Mouse (Mus musculus) erythroblast, embryonic 14.5 days (primary cell): Measurements from ENCODE around the gene Fgfr2. TPM values are rescaled to one million over a fixed set of nuclear protein-coding genes. Genes with fewer than 3 reads are reported as not detected.

Source experiments
- H3K27me3 ChIP-seq: 2 replicates; pipeline ENCODE4 v1.6.1; 2012; ENCODE audit warnings: inconsistent platforms; ENCODE audit not compliant: control insufficient read depth
- H3K36me3 ChIP-seq: 2 replicates; pipeline ENCODE4 v1.6.1; 2012; ENCODE audit warnings: mild to moderate bottlenecking, inconsistent platforms; ENCODE audit not compliant: control insufficient read depth
- H3K4me1 ChIP-seq: 2 replicates; pipeline ENCODE4 v1.6.1; 2012; ENCODE audit warnings: inconsistent platforms; ENCODE audit not compliant: control insufficient read depth
- H3K4me3 ChIP-seq: replicated peaks from 2 replicates; pipeline ENCODE3; 2012; ENCODE audit warnings: moderate library complexity, mild to moderate bottlenecking, inconsistent platforms
- H3K9me3 ChIP-seq: 2 replicates; pipeline ENCODE4 v1.6.1; 2012; ENCODE audit warnings: low read length, inconsistent platforms, mixed read lengths; ENCODE audit not compliant: control insufficient read depth
- GATA1 ChIP-seq: IDR thresholded peaks from 2 replicates; pipeline ENCODE4 v1.6.1; 2012; ENCODE audit warnings: low read length, inconsistent platforms, mixed read lengths
- TAL1 ChIP-seq: IDR thresholded peaks from 3 replicates; pipeline ENCODE4 v1.6.1; 2012; ENCODE audit warnings: low read length, inconsistent platforms, mixed read lengths
- polyA plus RNA-seq: library from polyadenylated mRNA; stranded (reverse); fragments of >175 nt; gene quantifications from 2 replicates; pipeline ENCODE4 v1.2.3, GENCODE M21; 2012

The Fgfr2 gene
- polyA plus RNA-seq, 1 experiment: not detected

DNA sequence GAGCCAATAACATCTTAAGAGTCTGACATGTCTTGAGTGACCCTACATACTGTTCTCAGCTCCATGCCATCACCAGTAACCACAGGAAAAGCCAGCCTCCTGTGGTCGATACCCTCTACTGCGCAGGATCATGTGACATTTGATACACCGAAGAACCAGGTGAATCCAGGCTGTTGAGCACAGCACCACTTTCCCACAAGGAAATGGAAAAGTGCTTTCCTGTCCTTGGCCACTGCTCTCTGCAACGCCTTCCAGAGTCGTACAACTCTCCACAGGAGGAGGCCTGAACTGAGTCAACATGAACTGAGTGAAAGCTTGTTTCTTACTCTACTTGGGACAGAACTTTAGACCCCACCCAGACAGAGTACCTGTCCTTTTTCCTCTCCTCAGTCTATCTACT, 321.6 kb downstream of the Fgfr2 start:
- peaks cover 60% of the 10 kb centered on the region for H3K4me1 ChIP-seq
- H3K36me3 ChIP-seq: peaks cover 32% of the 10 kb centered on the region
- TF ChIP-seq GATA1: no peak
- TF ChIP-seq TAL1: no peak
- no peaks in the 10 kb centered on the region for H3K9me3 ChIP-seq
- no peaks in the 10 kb centered on the region for H3K27me3 ChIP-seq
- H3K4me3 ChIP-seq: no peak overlapping the region

DNA sequence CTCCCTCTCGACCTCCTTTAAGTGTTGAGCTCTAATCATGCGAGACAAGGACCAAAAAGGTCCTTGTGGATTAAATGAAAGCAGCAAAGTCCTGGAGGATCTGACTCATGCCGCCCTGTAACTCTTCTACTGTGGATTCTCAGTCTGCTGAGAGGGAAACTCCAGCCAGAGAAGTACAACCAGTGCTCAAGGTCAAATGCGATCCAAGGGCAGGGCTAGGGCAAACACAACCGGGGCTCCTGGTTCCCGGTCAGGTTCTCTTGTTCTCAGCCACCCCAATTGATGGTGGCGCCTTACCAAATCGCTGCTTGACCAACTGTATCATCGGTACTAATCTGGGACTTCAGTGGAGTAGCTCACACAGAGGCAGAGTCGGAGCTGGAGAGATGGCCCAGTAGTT, 322.3 kb downstream of the Fgfr2 start:
- Histone ChIP-seq H3K4me3 (no peak overlapping the region), H3K27me3 (no peaks in the 10 kb centered on the region), H3K9me3 (no peaks in the 10 kb centered on the region), H3K36me3 (peaks cover 27% of the 10 kb centered on the region), H3K4me1 (peaks cover 54% of the 10 kb centered on the region)
- TF ChIP-seq GATA1 (no peak), TAL1 (no peak)

DNA sequence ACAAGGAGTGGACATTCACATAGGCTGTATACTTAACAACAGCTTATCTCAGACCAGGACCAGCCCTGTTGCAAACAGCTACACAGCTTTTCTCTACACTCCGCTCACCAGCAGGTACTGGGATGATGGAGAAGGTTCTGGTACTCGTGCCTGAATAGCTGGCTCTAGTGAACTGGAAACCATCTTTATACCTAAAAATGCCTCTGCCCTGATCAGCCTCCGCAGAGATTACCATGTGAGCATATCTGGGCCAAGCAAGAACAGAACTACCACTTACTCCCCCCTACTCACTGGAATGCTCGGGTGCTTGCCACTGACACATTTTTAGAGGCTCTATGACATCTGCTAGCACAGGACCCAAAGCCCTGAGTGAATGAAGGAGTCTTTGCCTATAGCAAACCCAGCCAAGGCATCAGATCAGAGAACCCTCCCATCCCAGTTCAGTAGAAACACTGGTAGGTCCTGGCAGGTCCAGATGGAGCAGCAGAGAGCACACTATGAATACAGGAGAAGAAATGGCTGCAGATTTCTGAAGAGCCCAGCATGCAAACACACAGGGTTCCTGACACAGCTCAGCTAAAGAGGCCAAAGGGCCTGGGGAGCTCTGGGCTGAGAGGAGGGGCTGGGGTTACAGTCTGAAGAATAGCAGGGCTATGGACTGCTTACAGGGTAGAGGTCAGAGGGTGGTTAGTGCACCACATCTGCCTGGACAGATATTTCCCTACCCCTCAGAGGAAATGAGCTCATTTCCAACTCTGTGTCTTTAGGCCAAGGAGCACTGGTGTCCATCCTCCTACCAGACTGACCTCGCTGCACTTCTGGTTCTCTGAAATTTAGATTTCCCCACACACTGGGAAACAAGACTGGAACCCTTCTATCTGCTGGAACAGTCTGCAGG, 323.8 kb downstream of the Fgfr2 start:
- no peaks in the 10 kb centered on the region for H3K9me3 ChIP-seq
- peaks cover 23% of the 10 kb centered on the region for H3K36me3 ChIP-seq
- no peak for TF ChIP-seq GATA1
- TF ChIP-seq TAL1: no peak
- no peak overlapping the region for H3K4me3 ChIP-seq
- peaks cover 40% of the 10 kb centered on the region for H3K4me1 ChIP-seq
- H3K27me3 ChIP-seq: no peaks in the 10 kb centered on the region

DNA sequence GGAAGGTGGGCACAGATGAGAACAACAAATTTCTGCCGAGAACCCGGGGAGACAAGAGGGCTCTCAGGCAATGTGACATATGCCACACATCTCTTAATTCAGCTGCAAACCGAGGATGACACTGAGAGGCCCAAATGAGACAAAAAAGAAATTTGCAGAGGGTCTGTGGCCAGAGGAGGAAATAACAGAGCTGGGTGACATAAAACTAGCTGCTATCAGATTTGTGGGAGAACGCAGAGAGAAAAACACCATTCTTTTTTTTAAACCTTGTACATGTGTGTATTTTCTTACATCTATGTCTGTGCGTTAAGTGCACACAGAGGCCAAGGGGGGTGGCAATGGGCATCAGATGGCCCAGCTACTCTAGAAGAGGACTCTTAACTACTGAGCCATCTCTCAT, 328.0 kb downstream of the Fgfr2 start:
- peaks cover 34% of the 10 kb centered on the region for H3K4me1 ChIP-seq
- no peak overlapping the region for H3K4me3 ChIP-seq
- H3K36me3 ChIP-seq: peaks cover 9% of the 10 kb centered on the region
- no peaks in the 10 kb centered on the region for H3K9me3 ChIP-seq
- TF ChIP-seq GATA1: no peak
- no peak for TF ChIP-seq TAL1
- no peaks in the 10 kb centered on the region for H3K27me3 ChIP-seq

DNA sequence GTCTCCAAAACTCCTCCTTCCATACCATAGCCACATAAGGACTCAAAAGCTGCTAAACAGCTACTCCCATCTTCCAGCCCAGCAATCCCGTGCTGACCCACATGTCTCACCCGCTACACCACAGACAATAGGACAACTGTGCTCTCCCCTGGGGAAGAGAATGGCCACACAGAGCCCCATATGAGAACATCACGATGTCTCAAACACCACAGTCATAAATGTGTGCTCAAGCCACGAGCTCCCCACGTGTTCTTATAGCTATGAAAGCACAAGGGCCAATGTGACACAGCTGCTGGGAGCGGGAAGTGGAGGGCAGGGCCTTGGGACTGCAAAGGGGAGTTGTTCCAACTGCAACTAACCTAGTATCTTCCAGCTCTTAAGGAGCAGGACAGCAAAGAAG, 329.7 kb downstream of the Fgfr2 start:
- TF ChIP-seq GATA1: no peak
- no peak for TF ChIP-seq TAL1
- peaks cover 6% of the 10 kb centered on the region for H3K36me3 ChIP-seq
- H3K4me1 ChIP-seq: peaks cover 31% of the 10 kb centered on the region
- no peaks in the 10 kb centered on the region for H3K9me3 ChIP-seq
- H3K27me3 ChIP-seq: no peaks in the 10 kb centered on the region
- no peak overlapping the region for H3K4me3 ChIP-seq

DNA sequence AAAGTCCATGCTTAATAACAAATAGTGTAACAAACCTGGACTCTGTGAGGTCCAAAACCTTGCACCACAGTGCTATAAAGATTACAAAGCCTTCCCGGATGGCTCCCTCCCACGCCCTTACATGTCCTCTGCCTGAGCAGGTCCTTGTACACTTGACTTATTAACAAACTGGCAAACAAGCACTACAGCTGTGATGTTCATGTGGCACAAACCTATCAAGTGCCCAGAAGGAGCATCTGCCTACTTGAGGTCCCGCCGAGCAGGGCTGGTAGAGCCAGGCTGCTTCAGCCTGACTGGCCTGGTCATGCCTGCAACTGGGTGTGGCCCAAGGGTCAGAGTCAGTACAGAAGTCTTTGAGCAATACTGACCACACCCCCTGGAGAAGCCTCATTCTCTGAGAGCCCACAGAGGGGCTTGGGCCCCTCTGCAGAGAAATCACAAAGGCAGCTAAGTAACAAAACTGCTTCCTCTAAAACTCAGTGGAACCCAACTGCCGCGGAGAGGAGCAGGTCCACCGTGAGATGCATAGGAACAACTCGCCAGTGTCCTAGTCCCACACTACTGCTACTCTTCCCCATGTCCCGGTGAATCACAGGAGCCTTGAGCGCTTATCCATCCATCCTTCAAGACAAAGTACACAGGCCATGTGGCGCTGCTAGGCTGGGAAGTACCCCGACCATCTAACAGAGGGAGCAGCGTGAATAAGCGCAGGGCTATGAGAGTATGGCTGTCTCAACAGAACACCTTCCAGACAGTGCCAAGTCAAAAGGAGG, 332.5 kb downstream of the Fgfr2 start:
- no peak overlapping the region for H3K4me3 ChIP-seq
- TF ChIP-seq GATA1 (no peak), TAL1 (no peak)
- no peaks in the 10 kb centered on the region for H3K27me3 ChIP-seq
- peaks cover 49% of the 10 kb centered on the region for H3K4me1 ChIP-seq
- no peaks in the 10 kb centered on the region for H3K9me3 ChIP-seq
- H3K36me3 ChIP-seq: peaks cover 7% of the 10 kb centered on the region

DNA sequence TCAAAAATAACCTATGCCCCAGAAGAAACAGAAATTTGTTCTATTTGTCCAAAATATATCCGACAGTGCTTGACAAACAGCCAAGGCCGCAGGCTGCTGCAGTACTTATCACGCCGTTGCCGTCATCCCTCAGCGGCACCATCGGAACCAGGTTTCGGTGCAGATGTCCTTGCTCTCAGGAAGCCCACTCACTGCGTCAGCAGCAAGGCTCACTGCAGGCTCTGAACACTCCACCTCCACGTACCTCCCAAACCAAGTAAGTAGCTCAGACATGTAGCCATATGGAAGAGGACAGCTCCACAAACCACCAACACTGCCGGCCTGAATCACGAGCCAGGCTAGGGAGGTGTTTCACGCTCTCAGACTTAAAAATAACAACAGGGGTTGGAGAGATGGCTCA, 334.3 kb downstream of the Fgfr2 start:
- peaks cover 12% of the 10 kb centered on the region for H3K36me3 ChIP-seq
- H3K9me3 ChIP-seq: no peaks in the 10 kb centered on the region
- no peaks in the 10 kb centered on the region for H3K27me3 ChIP-seq
- H3K4me3 ChIP-seq: no peak overlapping the region
- no peak for TF ChIP-seq GATA1
- TF ChIP-seq TAL1: no peak
- H3K4me1 ChIP-seq: peaks cover 61% of the 10 kb centered on the region

DNA sequence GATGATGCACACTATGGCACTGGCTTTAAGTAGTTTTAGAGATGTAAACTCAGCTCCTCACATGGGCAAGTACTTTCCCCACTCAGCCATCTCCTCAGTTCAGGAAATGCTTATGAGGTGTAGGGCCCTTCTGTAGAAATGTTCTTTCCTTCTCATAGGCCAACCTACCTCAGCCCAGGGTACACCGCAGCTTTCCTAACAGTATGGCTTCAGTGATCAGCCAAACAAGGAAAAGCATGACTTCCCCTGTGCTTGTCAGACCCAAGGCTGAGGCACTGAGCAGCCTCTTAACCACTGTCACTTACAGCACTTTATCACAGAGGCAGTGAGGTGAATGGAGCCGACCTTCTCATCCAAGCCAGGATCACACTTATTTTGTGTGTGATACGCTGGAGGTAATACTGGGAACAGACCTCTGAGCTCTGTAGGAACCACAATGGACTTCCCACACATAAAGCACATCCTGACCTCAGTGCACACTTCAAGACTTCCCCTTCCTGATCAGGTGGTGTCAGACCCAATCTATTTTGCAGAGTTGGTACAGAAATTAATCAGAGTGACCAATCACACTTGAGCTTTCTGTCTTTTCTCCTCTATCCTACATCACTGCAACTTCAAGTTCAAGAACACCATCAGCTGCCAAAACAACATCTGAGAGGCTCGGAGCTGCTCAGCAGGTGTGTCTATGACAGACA, 335.5 kb downstream of the Fgfr2 start:
- TF ChIP-seq GATA1 (no peak), TAL1 (no peak)
- Histone ChIP-seq H3K4me3 (no peak overlapping the region), H3K9me3 (no peaks in the 10 kb centered on the region), H3K4me1 (peaks cover 58% of the 10 kb centered on the region), H3K36me3 (peaks cover 9% of the 10 kb centered on the region), H3K27me3 (no peaks in the 10 kb centered on the region)

DNA sequence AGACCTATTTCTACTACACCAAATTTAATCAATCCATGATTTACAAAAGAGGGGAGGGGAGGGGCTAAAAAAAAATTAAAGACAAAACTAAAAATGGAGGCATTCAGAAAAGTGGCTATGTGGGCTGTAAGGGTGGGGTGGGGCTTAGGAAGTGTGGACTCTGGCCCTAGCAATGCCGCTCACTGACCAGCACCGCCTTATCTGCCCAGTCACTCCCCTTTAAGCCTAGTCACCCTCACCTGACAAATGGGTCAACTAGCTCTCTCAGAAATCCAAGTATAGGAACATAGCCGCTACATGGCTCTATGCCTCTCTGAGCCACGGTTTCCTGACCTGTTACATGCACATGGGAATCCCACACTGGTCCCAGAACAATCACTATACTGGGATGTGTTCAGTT, 336.1 kb downstream of the Fgfr2 start:
- Histone ChIP-seq H3K4me1 (peaks cover 61% of the 10 kb centered on the region), H3K27me3 (no peaks in the 10 kb centered on the region), H3K4me3 (no peak overlapping the region), H3K9me3 (no peaks in the 10 kb centered on the region), H3K36me3 (peaks cover 9% of the 10 kb centered on the region)
- TF ChIP-seq GATA1 (no peak), TAL1 (no peak)
